Mouse (Mus musculus): ENCODE data around the gene Hes6.

The Hes6 gene

DNA sequence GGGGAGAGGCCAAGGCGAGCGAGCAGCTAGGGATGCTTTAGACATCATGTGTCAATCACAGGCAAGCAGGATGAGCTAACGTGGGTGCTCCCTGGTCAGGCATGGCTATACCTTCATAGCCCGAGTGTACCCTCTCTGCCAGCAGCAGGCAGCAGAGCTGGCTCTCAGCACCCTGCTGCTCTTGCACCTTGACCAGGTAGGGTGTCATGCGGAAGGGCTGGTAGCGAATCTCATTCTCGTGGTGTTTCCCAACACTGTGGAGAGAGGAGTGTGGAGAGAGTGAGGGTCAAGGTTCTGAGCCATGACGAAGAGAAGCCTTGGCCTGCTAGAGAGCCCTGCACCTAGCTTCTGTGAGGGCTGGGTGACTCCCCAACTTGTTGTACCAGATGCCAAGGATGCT is 25.9 kb upstream of the Hes6 start:
- DNase-seq, result no peak

DNA sequence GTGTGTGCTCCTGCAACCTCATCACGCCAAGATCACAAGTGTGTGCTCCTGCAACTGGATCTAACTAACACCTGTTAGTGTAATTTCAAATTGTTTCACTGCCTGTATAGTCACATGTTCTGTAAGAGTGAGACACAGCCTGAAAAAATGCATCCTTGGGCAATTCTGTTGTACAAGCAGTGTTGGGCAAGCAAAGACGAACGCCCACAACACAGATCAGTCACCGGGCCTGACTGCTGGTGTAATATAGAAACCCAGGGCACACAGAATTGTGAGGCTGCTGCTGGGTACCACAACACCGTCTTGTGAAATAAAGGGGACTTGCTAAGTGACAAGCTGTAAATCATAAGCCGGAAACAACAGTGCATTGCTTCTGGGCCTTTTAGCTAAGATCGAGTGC is 23.7 kb upstream of the Hes6 start:
- DNase-seq, result no peak

DNA sequence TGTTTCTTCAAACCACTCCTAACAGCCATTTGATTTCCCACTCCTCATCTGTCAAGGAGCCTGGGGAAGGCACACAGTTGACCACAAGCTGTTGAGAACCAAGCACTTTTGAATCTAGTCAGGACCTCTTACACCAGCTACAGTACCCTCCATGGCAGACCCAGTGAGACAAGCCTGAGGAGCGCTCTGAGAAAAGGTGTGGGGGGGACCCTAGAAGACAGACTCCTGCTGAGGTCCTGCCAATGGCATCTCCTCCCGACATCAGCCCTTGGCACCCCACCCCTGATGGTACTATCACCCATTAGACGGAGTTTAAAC is 23.2 kb upstream of the Hes6 start:
- no peak for DNase-seq

DNA sequence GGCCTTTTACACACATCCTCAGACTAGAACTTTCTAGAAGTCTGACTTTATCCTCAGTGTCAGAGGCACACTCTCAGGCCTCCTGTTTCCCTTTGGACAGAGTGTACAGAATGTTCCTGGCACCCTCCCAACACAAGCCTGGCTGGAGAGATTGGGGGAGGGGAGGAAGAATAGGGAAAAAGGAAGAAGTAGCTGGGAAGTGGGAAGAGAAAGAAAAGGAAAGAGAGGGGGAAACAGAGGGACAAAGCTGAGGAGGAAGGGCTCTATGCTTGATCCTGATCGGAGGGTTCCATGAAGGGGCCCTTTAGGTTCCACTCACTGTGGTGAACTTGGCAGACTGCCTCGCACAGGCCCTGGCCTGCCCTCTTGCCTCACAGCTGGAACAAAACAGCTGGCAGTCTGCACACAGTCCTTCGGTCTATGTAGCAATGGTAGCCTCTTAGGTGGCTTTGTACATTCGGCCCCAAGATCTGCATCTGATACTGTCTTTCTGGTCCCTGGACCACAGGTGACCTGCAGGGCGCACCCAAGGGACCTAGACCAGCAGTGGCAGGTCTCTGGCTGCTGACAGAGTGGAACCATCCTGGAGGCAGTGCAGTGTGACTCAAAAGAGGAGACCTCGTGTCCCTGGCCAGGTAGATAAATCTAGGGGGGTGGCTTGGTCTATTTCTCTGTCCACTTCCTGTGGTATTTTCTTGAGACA is 22.7 kb upstream of the Hes6 start:
- DNase-seq, result peak; percentile 37 to 52

DNA sequence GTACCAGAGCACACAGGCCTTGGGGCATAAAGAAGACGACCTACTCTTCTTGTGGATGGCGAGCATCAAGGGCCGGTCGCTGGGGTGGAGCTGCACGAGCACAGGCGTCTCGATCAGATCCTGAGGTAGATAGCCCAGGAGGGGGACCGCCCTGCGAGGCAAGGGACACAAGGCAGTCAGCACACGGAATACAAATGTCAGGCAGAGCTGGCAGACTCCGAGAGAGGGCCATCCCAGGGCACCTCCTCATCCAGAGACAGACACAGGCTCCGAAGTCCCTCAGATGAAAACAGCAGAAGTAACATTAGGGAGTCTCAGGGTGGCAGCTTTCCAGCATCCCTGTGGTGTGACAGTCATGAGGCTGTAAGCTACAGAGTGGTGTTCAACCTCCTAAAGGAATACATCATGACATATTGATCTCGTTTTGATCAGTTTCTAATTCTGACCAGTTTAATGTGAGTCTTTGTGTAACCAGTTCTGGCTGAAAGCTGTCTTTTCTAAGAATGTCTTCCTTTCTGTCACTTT is 21.8 kb upstream of the Hes6 start:
- peak; percentile 39 to 42 for DNase-seq

DNA sequence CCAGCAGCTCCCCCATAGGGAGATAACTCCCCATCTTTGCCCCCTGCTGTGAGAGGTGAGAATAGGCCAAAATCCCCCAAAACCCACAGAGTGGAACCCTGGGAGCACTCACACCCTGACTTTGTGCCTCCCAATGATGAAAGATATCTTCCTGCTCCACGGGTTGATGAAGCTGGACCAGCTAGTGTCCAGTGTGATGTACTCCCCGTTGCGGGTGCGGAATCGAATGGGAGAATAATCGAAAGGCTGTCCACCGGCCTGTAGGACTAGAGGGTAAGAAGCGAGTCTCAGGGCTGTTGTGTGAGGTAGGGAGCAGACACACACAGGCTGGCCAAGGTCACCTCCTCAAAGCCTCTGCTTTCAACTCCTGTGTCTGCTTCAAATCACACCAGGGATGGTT is 21.1 kb upstream of the Hes6 start:
- DNase-seq, result no peak

DNA sequence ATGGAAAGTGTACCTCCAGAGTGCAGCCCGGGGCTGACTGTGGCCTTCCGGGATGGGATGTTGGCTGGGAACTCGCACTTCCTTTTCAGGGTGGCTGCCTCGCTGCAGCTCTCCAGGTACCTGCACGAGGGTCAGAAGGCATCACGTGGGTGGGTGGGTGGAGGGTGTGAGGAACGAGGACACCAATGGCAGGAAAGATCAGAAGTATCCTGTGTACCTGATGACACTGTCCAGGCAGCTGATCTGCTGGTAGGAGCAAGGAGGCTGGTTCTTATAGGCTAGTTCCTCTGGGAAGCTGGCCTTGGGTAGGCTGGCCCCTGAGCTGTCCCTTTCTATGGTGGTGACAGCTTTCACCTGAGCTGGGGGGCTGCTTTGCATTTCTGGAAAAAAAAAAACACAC is 16.9 kb upstream of the Hes6 start:
- no peak for DNase-seq

DNA sequence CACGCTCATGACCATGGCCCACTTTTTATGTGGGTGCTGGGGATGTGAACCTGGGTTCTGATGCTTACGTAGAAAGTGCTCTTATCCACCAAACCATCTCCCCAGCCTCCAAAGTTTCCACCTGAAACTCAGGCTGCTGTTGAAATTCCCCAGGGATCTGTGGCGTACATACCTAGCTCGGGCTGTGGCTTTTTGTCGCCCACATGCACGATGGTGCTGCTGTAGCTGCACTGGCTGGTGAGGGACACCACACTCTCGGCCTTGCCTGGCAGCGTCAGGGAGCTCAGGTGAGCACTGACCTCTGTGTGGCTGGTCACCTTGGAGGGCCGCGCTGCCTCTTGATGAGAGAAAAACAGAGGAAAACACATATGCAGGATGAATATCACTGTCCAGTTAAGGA is 15.4 kb upstream of the Hes6 start:
- DNase-seq, result no peak

DNA sequence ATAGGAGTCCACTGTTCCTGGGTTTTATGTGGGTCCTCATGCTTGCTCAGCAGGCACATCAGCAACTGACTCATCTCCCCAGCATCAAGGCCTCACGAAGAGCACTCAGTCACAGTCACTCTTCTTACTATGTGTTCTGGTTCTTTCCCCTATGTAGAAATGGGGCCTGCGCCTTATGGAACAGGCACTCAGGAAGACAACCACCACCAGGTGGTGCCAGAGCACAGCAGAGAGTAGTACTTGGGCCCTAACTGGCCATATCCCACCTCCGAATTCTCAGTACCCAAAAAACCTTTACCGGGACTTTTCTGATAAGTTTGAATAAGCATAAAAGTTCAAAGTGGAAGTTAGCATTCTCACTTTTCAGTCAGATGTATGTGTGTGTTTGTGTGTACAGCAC is 14.8 kb upstream of the Hes6 start:
- peak; percentile 76 to 81 for DNase-seq

DNA sequence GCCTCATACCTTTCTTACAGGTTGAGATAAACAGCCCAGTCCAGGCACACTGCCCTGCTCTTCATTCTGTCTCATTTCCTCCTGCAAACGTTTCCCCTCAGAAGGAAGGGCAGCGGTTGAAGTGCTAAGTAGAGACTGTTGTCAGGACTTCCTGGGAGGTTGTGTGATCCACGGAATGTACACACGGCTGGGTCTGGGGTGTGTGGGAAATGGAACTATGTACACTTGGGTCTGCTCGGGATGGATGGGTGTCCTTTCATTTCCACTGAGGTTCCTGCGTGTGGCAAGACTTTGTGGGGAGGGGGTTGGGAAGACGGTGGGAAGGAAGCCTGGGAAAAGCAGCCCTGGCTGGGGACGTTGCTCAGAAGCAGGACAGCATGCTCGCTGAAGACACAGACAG is 12.6 kb upstream of the Hes6 start:
- no peak for DNase-seq

DNA sequence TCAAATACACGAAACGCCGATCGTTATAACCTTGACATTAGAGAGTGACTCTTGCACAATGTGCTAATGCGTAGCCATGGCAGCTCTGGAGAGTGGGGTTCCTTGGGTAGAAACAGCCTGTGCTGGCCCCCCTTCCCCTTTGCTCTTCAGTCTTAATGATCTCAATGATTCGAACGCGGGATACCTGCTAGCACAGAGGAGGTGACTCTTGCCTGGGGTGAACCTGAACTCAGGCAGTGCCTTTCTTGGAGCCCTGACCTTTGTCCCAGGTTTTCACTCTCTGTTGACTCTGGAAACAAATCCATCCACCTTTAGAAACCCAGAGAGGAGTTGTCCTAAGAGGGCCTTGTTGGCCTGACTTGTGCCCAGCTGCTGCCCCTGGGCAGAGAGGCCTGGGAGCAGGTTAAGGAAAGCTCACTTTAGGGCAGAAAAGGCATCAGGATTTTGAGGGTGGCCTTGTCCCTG is 6.8 kb upstream of the Hes6 start:
- no peak for DNase-seq

DNA sequence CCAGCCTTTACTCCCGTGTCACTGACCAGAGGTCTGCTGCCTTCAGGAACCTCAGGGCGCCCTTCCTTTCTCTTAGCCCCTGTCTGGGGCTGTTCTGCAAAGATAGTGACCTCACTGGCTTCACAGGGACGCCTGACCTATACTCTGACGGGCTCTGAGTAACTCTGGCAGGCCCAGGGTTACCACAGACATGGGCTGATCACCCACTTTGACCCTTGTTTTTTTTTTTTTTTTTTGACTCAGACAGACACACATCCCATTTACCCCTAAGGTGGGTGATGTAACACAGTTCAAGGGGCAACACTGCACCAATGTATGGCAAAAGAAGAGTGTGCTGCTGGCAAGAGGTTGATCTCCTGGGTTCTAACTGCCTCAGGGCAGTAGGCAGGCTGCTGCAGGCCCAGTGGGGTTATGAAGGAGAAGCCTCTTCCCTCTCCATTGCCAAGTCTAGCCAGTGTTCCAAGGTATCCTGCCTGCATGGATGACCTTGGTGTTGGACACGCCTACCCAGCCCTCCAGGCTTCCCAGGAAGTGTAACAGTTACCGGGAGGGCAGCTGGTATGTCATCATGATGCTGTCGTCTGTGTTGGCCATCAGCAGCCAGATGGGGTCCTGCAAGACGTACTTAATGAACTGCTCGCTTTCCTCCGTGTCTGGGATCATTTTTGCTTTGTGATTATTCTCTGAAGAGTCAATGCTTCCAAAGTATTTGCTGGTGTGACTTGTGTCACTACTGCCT is 6.2 kb upstream of the Hes6 start:
- DNase-seq, result no peak

DNA sequence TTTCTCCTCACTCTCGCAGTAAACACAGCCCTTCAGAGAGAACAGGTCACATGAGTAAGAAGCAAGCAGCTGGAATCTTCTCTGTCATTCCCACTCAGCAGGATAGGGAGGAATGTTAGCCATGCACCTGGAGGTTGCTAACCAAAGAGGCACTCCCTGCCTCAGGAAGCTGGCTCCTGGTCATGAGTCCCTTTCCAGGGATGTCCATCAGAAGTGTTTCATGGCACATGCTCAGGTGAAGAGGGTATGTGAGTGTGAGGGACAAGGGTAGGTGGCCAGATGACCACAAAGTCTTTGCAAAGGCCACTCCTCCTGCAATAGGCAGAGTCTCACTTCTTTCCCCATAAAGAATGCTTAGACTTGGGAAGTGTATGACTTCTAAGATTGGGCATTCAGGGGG is 4.2 kb upstream of the Hes6 start:
- no peak for DNase-seq

DNA sequence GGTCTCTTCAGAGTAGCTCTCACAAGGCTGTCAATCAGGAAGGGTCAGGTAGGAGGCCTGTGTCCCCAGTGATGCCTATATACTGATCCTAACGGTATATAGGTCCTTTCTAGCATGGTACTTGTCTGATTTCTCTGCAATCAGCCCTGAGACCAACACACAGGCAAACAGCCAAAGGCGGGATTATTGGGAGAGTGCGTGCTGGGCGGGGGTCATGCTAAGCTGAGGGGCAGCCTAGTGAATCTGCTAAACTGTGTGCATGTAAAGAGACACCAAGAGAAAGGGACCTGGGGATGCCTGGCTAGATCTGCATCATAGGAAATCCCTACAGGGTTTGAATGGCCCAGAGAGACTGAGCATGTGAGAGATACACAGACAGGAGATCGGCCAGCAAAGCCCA is 1.5 kb upstream of the Hes6 start:
- no peak for DNase-seq

DNA sequence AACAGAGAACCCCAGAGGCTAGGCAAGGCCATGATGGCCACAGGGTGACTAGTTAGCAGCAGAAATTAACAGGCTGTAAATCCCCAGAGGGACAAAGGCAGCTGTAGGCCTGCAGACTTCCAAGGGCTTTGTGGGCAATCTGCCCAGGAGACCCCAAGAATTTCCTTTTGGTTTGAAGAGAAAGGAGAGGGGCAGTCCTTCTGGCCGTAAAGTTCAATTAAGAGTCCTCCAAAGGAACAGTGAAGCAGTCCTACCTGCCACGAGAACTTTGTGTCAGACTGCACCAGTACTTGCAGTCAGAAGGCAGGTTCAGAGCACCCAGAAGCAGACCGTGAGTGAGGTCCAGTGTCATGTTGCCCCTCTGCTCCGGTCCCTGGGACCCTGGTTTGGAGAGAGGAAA is 1.1 kb upstream of the Hes6 start:
- DNase-seq, result no peak

DNA sequence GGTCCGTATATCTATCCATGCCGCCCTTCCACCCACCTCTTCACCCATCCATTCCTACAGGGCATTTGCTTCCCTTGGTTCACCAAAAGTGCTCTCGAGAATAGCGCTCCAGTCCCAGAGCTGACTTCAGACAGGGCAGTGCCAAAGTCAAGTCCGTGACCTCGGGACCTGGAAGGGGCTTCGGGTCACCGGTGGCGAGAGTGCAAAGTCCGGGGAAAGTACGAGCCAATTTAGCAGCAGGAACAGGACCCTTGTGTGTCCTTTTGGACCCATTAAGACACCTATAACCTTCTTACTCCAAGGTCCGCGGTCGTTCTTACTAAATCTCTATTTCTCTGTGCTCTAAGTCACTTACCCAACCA is 321 bp downstream of the Hes6 start:
- no peak for DNase-seq

DNA sequence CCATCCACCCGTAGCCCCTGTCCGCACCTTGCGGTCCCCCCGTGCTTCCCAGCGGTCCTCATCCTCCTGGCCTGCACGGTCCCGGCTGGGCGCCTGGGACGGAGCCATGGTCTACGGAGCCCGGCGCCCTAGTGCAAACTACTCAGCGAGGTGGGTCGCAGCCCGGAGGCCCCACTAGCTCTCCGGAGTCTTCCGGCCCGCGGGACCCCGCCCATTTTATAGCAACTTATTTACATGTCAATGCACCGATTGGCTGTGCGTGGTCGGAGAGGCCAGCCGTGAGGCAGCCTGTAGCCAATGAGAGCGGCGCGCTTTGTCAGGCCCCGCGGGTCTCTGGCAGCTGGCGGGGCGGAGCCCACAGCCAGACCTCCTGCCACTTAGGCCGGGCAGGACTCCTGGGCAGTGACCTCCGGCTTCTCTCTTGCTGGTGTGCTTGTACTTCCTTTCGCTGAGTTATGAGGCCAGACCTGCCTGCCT is 770 bp downstream of the Hes6 start:
- peak; percentile 88 to 92 for DNase-seq

DNA sequence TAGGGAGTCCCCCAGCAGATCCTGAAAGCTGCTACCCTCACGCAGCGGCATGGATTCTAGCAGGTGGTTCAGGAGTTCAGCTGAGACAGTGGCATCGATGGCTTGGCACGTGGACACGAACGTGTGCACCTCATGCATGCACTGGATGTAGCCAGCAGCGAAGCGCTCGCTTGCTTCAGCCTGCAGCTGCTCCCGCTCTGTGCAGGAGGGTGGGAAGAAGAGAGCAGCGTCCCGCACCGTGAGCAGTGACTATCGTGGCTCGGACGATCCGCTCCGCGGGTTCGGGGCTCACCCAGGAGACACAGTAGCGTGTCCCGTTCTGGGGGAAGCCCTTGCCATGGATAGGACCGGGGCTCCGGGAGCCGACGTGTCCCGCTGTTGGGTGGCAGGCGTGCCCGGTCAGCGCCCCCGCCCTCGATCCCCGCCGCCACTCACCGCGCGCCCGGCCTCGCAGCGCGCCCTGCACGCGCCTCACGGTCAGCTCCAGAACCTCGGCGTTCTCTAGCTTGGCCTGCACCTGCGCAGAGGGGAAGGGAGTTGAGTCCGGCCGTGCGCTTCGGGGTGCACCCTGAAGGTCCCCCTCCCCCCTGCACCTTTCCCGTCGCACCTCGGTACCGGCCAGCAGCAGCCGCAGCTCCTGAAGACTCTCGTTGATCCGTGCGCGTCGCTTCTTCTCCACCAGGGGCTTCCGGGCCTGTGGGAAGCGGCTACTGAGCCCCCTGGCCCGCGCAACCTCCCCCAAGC is 1.4 kb downstream of the Hes6 start:
- no peak for DNase-seq

DNA sequence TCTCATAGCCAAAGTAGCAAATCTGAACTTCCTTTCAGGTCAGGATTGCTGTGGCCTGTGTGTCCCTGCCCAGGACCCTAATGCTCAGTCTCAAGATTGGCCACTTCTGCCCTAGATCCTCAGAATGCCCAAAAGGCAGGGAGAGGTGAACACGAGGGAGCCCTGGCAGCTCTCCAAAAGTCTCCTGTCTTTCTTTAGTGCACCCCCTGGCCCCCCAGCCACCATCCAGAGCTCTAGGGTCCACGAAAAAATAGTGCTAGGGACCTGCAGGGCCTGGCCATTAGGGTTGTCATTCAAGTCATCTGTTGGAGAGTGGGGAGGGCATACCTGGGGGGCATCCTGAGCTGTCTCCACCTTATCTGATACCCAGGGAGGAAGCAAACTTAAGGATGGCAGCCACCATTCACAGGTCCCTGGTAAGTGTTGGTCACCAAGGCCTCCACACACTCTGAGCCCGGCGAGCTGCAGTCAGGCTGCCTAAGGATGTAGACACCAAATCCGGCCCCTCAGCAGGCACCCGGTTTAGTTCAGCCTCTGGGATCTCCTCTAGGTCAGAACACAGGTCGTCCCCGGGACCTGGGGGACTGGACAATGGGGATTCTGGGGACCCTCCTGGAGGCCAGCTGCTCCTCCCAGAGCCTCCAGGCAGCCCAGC is 2.1 kb downstream of the Hes6 start:
- no peak for DNase-seq

DNA sequence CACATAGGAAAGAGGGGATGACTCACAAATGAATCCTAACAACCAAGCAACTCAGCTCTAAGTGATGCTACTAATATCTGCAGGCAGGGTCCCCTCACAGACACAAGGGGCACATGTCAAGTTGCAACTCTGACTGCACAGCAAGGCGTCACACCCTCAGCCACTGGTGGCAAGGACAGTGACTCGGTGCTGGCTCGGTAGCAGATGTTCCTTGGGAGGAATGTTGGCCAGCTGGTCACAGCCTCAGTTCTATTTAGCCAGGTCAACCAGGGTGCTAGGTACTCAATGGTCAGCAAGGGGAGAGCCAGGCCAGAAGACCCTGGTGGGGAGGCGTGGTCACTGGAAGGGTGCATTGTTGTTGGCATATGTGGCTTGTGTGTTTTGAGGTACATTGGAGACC is 6.0 kb downstream of the Hes6 start:
- no peak for DNase-seq

DNA sequence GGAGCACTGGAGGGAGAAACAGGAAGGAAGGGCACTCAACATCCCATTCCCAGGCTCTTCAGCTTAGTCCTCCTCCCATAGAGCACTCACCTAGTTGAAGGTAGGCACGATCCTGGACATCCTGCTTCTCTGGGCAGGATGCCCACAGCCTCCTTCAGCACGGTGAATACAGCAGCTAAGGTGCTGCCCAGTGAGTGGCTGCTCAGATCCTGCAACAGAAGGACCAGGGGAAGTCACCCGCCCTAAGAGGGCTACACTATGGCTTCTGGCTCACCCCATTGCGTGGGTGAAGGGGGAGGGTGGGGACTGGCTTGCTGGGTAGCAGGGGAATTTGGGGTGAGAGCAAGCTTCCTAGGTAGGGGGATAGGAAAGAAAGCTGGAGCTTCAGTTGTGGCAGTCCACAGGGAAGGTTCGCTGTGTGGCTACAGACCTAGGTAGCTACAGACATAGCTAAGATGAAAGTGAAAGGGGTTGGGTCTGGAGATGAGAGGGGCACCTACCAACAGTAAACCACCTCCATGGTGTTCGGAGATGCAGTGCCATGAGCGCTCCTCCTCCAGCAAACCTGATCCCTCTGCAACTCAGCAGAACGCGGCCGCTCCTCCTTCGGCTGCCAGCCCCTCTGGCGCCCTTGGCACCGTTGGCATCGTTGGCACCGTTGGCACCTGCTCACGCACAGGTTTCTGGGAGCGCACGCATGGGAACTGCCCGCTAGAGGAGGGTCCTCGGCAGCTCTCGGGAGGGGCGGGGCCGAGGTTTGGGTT is 8.2 kb downstream of the Hes6 start:
- peak; percentile 83 to 86 for DNase-seq

DNA sequence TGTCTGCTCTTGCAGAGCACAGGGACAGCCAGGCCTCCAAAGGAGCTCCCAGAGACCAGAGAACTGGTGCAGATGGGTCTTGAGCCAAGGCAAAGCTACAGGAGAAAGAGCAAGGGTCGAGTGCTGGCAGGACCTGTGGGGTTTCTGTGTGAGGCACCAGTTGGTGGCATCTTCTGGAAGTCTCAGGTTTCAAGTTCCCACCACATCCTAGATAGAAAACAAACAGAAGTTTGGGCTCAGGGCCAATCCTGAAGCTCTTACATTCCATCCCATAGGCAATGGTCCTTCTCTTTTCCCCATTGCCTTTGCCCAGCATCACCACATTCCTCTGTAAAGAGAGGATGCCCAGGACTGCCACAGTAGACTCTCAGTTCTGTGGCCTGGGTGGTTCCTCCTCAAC is 8.9 kb downstream of the Hes6 start:
- DNase-seq, result peak in 1 of 2 experiments; percentile 15

Data from cerebellum, postnatal 36 days (tissue).